Mouse (Mus musculus) common myeloid progenitor, adult 5-6 weeks (primary cell): ENCODE results near the gene Mdk. TPM values are rescaled to one million over a fixed set of nuclear protein-coding genes. Genes with fewer than 3 reads are reported as not detected.

ENCODE experiments used
- ATAC-seq: replicated peaks from 2 replicates; pipeline ENCODE4 v1.8.0; 2016; ENCODE audit warnings: low read depth, mild to moderate bottlenecking, moderate TSS enrichment, inconsistent platforms; ENCODE audit not compliant: poor library complexity, severe bottlenecking
- total RNA-seq: library from RNA; stranded (forward); fragments of 200-1000, 187-1606 nt; gene quantifications from 2 replicates; pipeline ENCODE4 v1.2.3, GENCODE M21; 2017

The Mdk gene
- total RNA-seq, 1 experiment from 2014 or later, result not detected

- no peak for ATAC-seq
Observed at GRCm38 (mm10) chr2:91959544-91960410, 27.7 kb upstream of the Mdk start.

- peak; percentile 40; the same call in 1 of the 2 replicates for ATAC-seq
Observed at GRCm38 (mm10) chr2:91958701-91959457, 26.8 kb upstream of the Mdk start.

GRCm38 (mm10) chr2:91958049-91958448 is 26.0 kb upstream of the Mdk start:
- ATAC-seq, result no peak

GRCm38 (mm10) chr2:91957096-91957495 is 25.0 kb upstream of the Mdk start:
- peak; percentile 51 for ATAC-seq

- 0 out of 2 replicates have a peak, but pooled peaks have one; percentile 13 for ATAC-seq
Observed at GRCm38 (mm10) chr2:91955875-91956274, 23.8 kb upstream of the Mdk start.

GRCm38 (mm10) chr2:91955121-91955591 is 23.1 kb upstream of the Mdk start:
- no peak for ATAC-seq

GRCm38 (mm10) chr2:91953825-91954224 is 21.7 kb upstream of the Mdk start:
- no peak for ATAC-seq

GRCm38 (mm10) chr2:91950275-91951085 is 18.4 kb upstream of the Mdk start:
- peak; percentile 64 for ATAC-seq

- peak; percentile 28 for ATAC-seq
Observed at GRCm38 (mm10) chr2:91949411-91950274, 17.5 kb upstream of the Mdk start.

- 0 out of 2 replicates have a peak, but pooled peaks have one; percentile 1 for ATAC-seq
Observed at GRCm38 (mm10) chr2:91948792-91949241, 16.7 kb upstream of the Mdk start.

GRCm38 (mm10) chr2:91948151-91948509 is 16.0 kb upstream of the Mdk start:
- ATAC-seq, result peak; percentile 11

- ATAC-seq, result peak; percentile 17
Observed at GRCm38 (mm10) chr2:91947397-91948150, 15.5 kb upstream of the Mdk start.

GRCm38 (mm10) chr2:91946836-91947235 is 14.7 kb upstream of the Mdk start:
- ATAC-seq, result no peak

GRCm38 (mm10) chr2:91945483-91945882 is 13.4 kb upstream of the Mdk start, which contains the start of gene Gm9821:
Gm9821 (plus strand) TSS chr2:91945703.
- no peak for ATAC-seq

GRCm38 (mm10) chr2:91944170-91944950 is 12.3 kb upstream of the Mdk start:
- ATAC-seq, result peak; percentile 67

- ATAC-seq, result peak; percentile 31; the same call in 1 of the 2 replicates
Observed at GRCm38 (mm10) chr2:91942356-91942755, 10.3 kb upstream of the Mdk start.

- ATAC-seq, result no peak
Observed at GRCm38 (mm10) chr2:91939303-91939935, 7.3 kb upstream of the Mdk start.
